Mouse (Mus musculus) hindbrain, embryonic 16.5 days (tissue): ENCODE results near the gene 1700067P10Rik. TPM values are rescaled to one million over a fixed set of nuclear protein-coding genes. Genes with fewer than 3 reads are reported as not detected.

Experiments
- polyA plus RNA-seq: library from polyadenylated mRNA; unstranded; fragments of >200 nt; fragmentation: Nextera tagmentation; extraction: Ambion mirVana; gene quantifications from 2 replicates; pipeline ENCODE4 v1.2.1, GENCODE M21; 2015

The 1700067P10Rik gene
- polyA plus RNA-seq, 1 experiment from 2014 or later: 0.24 TPM

Other genes starting within 250 kb of the 1700067P10Rik start
- 27.4 and 31.8 TPM in 2 replicates for gene Foxp4, start 164.7 kb upstream of the 1700067P10Rik start, polyA plus RNA-seq
- gene 1700122O11Rik, start 51.0 kb upstream of the 1700067P10Rik start, polyA plus RNA-seq: not detected in 2 replicates
- not detected in 2 replicates for gene 9830107B12Rik, start 56.9 kb downstream of the 1700067P10Rik start, polyA plus RNA-seq
- 0.14 TPM in 1 of 2 replicates, not detected in the other for gene A530064D06Rik, start 78.0 kb downstream of the 1700067P10Rik start, polyA plus RNA-seq
- gene Trem1, start 143.4 kb downstream of the 1700067P10Rik start, polyA plus RNA-seq: not detected in 2 replicates
- not detected in 2 replicates for gene Trem3, start 158.5 kb downstream of the 1700067P10Rik start, polyA plus RNA-seq
- 0.17 and 0.59 TPM in 2 replicates for gene Treml4, start 175.0 kb downstream of the 1700067P10Rik start, polyA plus RNA-seq
- gene Treml2, start 210.2 kb downstream of the 1700067P10Rik start, polyA plus RNA-seq: 0.27 TPM in 1 of 2 replicates, not detected in the other
- gene B430306N03Rik, start 226.8 kb downstream of the 1700067P10Rik start, polyA plus RNA-seq: 0.06 and 0.14 TPM in 2 replicates